Mouse (Mus musculus) cerebellum, adult 2 months (tissue): ENCODE results near the gene Lrp8.

Source experiments
- CTCF ChIP-seq: fragments of 200-500 bp; IDR thresholded peaks from 2 replicates; pipeline ENCODE4 v1.5.1; 2011; ENCODE audit warnings: low read depth, mild to moderate bottlenecking, control low read depth, low read length, moderate library complexity, borderline replicate concordance; ENCODE audit not compliant: insufficient read depth
- POLR2A ChIP-seq: fragments of 200-500 bp; IDR thresholded peaks from 2 replicates; pipeline ENCODE4 v1.6.1; 2011; ENCODE audit warnings: low read length, control low read depth, borderline replicate concordance; ENCODE audit not compliant: insufficient read depth

DNA sequence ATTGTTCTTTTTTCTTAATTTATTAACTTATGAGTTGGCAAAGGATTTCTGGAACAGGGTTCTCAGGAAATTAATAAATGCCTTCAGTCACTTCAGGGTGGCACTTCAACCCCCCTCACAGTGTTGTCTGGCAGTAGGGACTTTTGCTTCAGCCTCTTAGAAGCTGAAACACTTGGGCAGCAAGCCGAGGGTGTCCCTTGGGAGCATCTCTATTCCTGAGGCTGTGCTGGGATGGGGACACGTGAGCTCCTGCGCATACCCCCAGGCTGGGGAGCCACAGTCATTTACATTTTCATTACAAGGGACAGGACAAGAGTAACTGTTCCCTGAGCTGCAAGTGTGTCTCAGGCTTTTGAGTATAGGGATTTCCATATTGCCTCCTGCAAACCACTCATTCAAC is 35.8 kb downstream of the Lrp8 start:
- no peak for TF ChIP-seq CTCF
- no peak for TF ChIP-seq POLR2A
